Mouse (Mus musculus) right cerebral cortex, adult 2 months (tissue): ENCODE measurements around the gene 1700020A23Rik.

Experiments
- DNase-seq, 2 experiments: peaks; one replicate each; pipeline ENCODE4 v3.0.0; 2021 to 2022; ENCODE audit warnings: low spot score in 2 of 2

Gene 1700020A23Rik

DNA sequence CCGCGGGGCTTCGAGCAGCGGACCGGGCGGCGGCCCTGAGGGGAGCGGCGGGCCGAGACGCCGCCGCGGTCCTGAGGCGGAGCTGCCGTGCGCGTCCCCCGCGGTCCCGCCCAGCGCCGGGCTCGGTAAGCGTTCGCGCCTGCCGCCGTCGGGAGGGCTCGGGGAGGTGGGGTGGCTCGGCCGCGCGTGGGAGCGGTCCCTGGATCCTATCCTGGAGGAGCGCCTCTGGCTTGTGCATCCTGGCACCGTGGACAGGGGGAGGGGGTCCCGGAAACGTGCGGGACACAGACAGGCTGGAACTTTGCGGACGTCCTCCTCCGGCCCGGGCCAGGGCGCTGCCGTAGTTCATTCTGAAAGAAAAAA lies 45.4 kb downstream of the 1700020A23Rik start:
- DNase-seq, result peak; percentile 74

DNA sequence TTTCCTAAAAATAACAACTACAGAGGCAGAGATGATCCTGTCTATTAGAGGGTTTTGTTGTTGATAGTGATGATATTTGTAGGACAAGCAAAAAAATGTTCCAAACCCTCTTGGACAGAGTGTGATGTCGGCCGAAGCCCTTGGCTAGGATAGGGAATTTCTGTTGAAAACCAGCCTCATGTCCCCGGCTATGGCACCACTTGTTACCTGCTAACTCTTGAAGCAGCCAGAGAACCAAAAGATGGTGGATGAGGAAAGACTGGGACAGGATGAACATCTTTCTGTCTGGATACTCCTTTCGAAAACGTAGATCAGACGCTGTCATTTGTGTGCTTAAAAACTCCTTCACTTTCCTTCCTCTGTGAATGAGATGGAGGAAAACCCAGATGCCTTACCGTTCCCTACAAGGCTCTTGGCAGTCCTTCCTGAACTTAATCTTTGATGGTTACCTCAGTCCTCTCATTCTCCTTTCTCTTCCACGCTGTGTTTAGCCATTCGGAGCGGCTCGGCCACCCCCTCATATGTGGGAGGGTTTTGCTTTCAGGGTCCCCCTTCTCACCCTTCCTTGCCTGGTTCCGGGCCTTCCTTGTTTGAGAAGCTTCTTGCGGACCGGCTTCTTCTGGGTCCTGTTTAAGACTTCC lies 46.1 kb downstream of the 1700020A23Rik start:
- no peak for DNase-seq

DNA sequence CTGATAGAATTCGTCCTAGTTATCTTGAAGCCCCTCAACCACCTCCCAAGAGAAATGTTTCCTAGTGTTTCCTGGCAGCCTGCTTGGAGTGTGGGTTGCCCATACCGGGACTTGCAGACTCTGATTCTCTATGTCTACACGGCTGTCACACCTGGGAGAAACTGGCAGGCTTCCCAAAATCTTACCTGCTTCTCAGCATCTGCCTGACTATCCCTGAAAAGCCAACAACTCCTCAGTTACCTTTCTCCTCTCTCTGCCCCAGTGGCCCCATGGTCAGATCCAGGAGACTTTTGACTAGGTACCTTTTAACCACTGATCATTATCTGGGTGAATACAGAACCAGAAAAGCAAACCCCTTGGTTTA lies 46.6 kb downstream of the 1700020A23Rik start:
- DNase-seq, result no peak

DNA sequence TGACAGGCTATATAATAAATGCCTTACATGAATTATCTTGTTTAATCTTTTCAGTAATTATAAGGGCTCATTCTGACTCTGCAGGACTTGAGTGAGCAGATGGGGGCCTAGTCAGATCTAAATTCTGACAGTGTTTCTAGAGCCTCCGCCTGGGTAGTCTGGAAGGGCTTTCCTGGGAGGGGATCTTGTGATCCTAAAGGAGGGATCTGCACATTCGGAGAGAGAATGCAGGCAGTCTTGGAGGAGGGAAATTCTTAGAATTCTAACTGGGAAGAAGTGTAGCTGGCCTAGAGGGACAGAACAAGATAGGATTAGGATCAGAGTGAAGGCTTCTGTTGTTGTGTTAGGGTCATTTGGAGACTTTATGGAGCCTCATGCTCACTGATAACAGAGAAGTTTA lies 47.2 kb downstream of the 1700020A23Rik start:
- no peak for DNase-seq

DNA sequence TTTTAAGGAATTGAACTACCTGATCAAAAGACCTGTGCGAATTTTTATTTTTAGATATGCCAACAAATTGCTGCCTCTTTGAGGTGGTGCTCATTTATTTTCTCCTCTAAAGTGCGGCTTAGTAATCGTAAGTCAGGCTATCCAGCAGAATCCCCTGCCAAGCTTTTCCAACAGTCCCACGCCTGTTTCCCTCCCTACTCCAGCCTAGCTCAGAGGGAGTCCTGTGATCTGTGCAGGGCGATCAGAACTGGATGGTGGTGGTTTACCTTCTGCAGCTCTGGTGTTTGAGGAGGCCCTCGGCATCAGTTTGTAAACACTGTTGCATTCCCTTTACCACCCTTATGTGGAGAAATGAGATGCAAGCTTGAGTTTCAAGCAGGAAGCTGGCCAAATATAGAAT lies 48.4 kb downstream of the 1700020A23Rik start:
- peak in 1 of 2 experiments; percentile 49 for DNase-seq

DNA sequence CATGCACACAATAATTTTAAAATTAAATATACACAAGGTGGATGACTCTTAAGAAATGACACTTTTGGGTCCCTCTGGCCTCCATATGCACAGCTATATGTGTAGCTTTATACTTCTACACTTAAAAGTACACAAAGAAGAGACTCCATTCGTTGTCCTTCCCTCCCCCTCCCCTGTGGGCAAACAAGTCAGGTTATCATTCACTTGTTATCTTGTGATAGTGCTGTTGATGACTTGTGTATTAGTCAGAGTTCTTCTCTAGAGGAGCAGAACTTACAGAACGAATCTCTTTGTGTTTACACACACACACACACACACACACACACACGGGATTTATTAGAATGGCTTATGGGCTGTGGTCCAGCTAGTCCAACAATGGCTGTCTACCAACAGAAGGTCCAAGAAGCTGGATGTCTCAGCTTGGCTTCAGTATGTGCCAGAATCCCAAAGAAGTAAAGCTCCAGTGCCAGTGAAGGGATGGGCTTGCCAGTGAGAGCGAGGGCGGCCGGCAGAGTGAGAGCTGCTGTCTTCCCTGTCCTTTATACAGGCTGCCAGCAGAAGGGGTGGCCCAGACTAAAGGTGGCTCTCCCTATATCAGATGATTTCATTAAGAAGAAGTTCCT lies 49.8 kb downstream of the 1700020A23Rik start:
- DNase-seq, result no peak
